Mouse (Mus musculus) heart, postnatal 4 days (tissue): Measurements from ENCODE around the gene Folr1. TPM values are rescaled to one million over a fixed set of nuclear protein-coding genes. Genes with fewer than 3 reads are reported as not detected.
A peak's percentile ranks its signal among the peaks of the same experiment; 100 is the strongest.

Experiments used
- DNase-seq: peaks from one replicate; pipeline ENCODE4 v3.0.0; 2021
- total RNA-seq, 2 experiments: library from RNA; stranded (reverse); gene quantifications; 2 replicates each; pipeline ENCODE4 v1.2.3; 2021

Gene Folr1
- total RNA-seq, 2 experiments from 2014 or later, result 1.1 to 2.9 TPM

- DNase-seq, result peak; percentile 37
These were observed 2.1 kb downstream of the Folr1 start for GRCm38 (mm10) chr7:101868241-101869162.

GRCm38 (mm10) chr7:101867482-101867881 lies 3.1 kb downstream of the Folr1 start:
- no peak for DNase-seq

- DNase-seq, result no peak
These were observed 3.9 kb downstream of the Folr1 start for GRCm38 (mm10) chr7:101866491-101867265.

- no peak for DNase-seq
These were observed 7.2 kb downstream of the Folr1 start, which contains the start of gene Anapc15 for GRCm38 (mm10) chr7:101863415-101863814. Gene Anapc15, plus strand, starts transcription at chr7:101863715.

GRCm38 (mm10) chr7:101862291-101862690 lies 8.3 kb downstream of the Folr1 start:
- no peak for DNase-seq

- no peak for DNase-seq
These were observed 9.6 kb downstream of the Folr1 start for GRCm38 (mm10) chr7:101860978-101861377.

- no peak for DNase-seq
These were observed 12.2 kb downstream of the Folr1 start for GRCm38 (mm10) chr7:101858362-101858761.

- DNase-seq, result no peak
These were observed 13.5 kb downstream of the Folr1 start, which contains the start of gene Folr2 for GRCm38 (mm10) chr7:101857094-101857493. Gene Folr2, minus strand, starts transcription at chr7:101857194.

- no peak for DNase-seq
These were observed 16.8 kb downstream of the Folr1 start for GRCm38 (mm10) chr7:101853816-101854215.

- DNase-seq, result no peak
These were observed 17.7 kb downstream of the Folr1 start for GRCm38 (mm10) chr7:101852846-101853245.

GRCm38 (mm10) chr7:101851689-101852088 lies 18.9 kb downstream of the Folr1 start:
- no peak for DNase-seq

- no peak for DNase-seq
These were observed 22.7 kb downstream of the Folr1 start for GRCm38 (mm10) chr7:101847934-101848333.

- DNase-seq, result no peak
These were observed 26.4 kb downstream of the Folr1 start for GRCm38 (mm10) chr7:101844186-101844585.

GRCm38 (mm10) chr7:101837606-101838471 lies 32.7 kb downstream of the Folr1 start, which contains the start of gene Inppl1:
Gene Inppl1, minus strand, starts transcription at chr7:101838229.
- DNase-seq, result peak; percentile 88

GRCm38 (mm10) chr7:101837154-101837605 lies 33.4 kb downstream of the Folr1 start:
- DNase-seq, result no peak

GRCm38 (mm10) chr7:101836271-101837153 lies 34.1 kb downstream of the Folr1 start:
- DNase-seq, result peak; percentile 78

- no peak for DNase-seq
These were observed 35.0 kb downstream of the Folr1 start for GRCm38 (mm10) chr7:101835457-101836109.

- no peak for DNase-seq
These were observed 35.7 kb downstream of the Folr1 start for GRCm38 (mm10) chr7:101834903-101835302.

GRCm38 (mm10) chr7:101833916-101834584 lies 36.5 kb downstream of the Folr1 start:
- no peak for DNase-seq

GRCm38 (mm10) chr7:101833352-101833751 lies 37.2 kb downstream of the Folr1 start:
- DNase-seq, result no peak
